Mouse (Mus musculus) CH12F3 (cell line): ENCODE data around the gene Dock2.

Source experiments
- in situ Hi-C: fragments of 300-500 bp; cut with MboI; formaldehyde crosslinking; loops from 2 replicates; pipeline ENCODE4 v1.14.3; 2020; ENCODE audit warnings: low sequenced_read_pairs

Dock2 gene

DNA sequence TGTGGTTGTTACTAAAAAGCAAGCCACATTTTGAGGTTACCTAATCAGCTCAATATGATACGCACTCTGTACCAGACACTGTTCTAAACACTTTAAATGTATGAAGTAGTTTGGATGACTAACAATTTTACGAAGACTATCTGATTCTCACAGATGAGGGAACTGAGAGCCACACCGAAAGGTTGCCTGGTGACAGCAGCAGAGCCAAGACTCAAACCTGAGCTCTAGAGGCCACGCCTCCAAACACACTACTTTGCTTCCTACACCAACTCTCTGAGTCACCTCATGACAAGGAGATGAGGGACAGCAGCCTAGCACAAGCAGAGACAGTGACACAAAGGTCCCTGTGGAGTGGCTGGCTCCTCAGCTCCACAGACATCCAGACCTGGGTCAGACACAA, 411.5 kb downstream of the Dock2 start:
- in situ Hi-C loops = no loop called here

DNA sequence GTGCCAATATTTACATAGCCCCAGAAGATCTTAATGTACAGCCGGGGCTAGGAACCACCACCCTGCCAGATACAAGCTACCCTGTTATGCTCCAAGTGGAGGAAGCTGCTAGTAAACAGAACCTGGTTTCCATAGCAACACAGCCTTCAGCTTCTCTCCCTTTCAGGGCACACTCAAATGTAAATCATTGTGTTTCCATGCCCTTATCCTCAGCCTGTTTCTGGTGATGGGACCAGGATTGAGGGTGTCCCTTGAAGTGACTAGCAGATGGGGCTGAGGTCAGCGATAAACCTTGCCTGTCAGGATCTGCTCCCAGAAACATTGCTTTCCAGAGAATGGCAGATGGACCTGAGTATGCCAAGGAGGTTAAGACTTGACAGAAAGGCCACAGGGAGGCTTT, 427.6 kb downstream of the Dock2 start:
- in situ Hi-C loops = no loop called here

DNA sequence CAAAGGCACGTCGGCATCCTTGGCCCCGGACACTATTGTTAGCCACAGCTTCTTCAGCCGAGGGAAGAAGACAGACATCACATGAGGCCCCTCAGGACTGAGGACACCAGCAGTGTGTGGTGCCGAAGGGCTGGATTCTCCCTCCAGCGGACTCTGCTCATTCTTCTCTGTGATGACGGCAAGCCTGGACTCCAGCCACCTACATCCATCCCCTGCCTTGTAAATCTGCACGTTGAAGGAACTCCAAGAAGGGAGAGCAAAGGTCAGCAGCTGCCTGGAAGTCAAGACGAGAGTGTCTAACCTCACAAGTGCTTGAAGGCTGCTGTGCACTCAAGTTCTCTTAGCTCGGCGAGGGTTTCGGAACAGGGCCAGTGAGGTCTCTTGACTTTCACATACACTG, 428.3 kb downstream of the Dock2 start:
- in situ Hi-C loops = no loop called here

DNA sequence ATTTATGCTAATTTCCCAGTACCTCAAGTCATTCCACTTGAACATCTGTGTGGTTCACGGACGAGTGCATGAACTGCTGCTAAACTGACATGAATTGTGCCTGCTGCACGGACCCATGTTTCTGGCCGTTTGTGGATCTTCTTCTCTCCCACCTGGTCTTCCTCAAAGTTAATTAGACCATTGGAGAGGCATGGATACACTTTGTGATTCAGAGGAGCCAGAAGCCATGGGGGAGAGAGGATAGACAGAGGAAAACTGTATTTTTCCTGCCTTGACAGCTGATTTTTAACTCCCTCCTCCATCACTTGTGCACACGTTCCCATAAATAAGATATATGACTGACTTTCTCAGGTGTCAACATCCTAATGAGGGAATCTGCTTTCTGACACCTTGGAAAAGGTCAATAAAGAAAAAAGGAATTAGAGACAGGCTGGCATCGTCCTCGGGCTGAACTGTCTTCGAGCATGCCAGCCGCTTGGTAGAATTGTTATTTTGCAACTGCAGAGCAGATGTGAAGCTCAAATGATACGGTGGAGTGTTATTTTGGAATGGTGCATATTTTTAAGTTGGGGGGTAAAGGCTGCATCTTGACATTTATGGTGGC, 434.1 kb downstream of the Dock2 start:
- in situ Hi-C loops = no loop called here

DNA sequence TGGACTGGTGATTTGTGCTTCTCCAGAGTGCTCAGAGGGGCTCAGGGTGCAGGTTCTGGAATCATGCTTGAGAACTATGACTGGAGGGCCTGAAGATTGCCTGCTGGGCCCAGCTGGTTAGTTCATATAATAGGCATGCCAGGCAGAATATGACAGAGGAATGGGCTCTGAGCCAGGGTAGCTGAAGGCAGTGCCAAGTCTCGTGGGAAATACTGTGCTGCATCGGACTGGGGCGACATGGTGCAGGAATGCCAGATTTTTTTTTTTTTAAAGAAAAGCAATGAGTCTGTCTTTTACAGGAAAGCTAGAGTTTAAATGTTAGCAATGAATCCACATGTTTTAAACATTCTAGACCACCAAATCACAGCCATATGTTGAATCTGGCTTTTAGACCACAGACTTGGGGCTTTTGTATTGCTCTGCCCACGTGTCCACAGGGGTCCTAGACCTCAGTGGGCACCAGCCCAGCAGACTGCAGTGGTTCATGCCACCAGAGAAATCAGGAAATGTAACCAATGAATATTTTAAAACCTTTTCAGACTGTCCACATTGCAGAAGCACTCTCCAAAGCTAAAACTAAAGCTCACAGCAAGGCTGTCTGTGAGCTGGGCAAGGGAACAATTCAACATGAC, 435.3 kb downstream of the Dock2 start:
- in situ Hi-C loops = no loop called here

DNA sequence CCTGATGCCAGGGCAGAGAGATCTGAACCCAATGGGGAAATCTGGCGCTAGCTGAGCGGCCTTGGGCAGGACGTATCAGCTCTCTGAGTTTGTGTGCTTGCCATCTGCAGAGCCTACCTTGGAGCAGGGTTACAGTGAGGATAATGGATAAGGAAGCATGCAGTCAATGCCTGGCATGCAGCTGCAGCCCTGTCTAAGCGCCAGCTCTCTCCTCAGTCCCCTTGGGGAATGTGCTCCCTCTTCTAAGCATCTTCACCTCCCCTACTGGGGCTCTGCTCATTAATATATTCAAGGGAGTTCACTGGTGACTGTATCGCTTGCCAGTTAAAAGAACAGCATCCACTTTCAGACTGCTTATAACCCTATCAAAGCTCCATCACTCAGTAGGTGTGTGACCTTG, 439.4 kb downstream of the Dock2 start:
- in situ Hi-C loops = no loop called here

DNA sequence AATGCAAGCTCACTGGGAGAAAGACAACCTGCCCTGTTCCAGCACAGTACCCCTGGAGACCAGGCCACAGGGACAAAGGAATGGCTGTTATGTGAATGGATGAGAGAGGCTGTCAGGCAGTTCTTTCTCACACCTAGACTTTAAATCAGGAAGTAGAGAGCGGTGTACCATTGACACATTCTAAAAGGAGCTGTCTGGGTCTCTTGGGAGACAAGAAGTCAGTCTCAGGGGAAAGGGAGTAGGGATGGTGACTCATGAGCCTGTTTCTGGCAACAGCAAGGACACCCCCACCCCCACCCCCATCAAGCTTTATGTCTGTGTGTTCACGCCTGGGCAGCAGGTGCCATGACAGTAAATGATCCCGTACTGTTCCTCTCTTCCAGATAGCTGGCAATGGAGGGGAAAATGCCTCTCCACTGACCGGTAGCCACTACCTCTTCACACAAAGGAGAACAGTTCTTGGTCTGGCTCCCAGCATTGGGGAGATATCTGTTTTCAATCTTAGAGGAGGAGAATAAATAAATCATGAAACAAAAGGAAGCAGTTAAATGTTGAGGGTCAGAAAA, 439.9 kb downstream of the Dock2 start:
- in situ Hi-C loops = no loop called here

DNA sequence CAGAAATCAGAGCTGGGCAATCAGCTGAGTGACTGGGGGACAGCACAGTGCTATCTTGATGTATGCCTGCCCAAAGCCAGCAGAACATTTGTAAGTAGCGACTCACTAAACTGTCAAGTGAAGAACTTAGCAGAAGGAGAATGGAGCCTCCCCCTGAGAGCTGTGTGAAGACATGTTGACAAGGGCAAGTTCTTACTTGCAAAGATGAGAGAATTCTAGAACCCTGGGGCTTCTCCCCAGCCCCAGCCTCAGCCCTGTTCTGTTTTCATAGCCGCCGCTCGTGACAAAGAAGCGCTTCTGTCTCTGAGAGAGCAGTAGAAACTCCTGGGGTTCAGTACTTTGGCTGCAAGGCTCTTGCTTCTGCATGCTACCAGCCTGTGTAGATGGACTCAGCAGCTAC, 444.0 kb downstream of the Dock2 start:
- in situ Hi-C loops = no loop called here

DNA sequence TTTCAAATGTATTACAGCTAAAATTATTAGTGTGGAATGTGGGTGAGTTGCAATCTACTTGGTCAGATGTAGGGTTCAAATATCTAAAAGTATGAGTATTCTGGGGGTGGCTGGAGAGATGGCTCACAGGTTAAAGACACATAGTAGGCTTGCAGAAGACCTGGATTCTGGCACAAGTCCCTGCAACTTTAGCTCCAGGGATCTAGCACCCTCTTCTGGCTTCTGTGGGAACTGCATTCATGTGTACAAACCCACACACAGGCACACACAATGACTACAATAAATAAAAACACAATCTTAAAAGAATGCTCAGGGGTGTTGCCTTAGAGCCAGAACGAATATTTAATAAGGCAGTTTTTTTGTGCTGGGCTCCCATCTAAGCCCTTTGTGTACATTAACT, 445.8 kb downstream of the Dock2 start:
- in situ Hi-C loops = no loop called here

DNA sequence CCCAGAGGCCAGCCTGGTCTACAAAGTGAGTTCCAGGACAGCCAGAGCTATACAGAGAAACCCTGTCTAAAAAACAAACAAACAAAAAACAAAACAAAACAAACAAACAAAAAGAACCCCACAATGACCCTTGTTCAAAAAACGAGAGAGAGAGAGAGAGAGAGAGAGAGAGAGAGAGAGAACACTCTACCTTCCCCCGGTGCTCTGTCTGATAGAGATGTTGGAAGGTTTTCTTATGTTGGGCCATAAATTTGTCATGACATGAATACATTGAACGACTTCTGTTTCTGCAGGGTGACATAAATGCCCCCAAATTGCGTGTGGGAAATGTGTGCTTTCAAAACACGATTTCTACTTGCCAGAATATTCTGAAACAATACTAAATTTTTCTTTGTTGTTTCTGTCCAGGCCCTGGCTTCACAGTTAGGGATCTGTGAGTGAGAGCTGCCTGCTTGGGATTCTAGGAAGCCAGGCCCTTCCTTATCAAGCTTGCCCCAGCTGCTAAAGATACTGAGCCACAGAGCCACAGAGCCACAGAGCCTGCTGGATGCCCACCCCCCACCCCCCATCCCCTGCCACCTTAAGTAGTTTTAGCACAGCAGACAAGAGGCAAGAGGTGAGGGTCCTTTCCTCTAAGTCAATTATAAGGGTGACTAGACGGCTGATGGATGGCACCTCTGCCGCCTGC, 451.2 kb downstream of the Dock2 start:
- in situ Hi-C loops = no loop called here

DNA sequence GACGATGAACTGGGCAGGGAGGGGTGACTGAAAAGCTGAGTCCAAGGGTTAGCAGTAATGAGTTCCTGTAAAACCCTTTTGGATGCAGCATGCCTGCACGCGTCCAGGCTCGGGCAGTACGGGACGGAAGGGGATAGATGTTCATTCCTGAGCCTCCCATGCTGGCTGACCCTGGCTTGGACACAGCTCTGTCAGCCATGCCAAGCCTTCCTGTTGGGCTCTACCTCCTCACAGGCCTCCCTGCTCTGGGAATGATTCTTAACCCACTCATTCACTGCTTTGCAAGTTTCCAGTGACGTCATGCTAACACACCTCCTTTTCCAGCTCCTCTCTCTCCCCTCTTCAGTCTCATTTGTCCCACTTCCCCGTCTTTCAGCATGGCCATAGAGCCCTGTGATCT, 460.0 kb downstream of the Dock2 start:
- in situ Hi-C loops = no loop called here

DNA sequence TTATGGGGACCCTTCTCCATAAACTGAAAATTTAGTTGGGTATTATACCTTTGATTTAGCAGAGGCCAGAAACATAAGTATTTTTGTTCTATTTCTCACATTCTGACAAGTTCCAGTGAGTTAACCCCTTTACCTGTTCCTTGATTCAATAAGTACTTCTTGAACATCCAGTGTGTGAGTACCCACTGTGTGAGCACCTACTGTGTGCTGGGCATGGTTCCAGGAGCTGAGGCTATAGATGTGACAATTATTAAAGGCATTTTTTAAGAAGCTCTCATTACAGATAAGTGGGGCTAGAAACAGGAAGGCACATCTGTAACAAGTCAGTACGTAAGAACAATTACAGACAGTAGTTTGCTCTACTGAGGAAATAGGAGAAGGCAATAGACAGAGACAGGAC, 464.4 kb downstream of the Dock2 start:
- in situ Hi-C loops = no loop called here

DNA sequence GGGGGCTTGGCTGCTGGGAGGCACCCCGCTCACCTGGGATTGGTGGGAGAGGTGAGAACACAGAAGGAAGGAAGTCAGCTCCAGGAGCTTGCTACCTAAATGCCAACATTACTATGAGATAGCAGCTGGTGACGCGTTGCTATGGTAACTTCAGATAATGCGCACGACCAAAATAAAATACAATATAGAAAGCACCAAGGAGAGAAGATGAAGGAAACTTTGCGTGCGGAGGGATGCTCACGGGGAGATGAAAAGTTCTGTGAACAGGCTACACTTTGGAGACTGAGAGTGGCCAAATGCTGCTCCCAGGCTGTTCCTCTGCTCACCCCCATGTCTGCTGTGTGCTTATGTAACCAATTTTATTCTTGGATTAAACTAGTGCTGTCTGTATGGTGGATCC, 466.7 kb downstream of the Dock2 start:
- in situ Hi-C loops = no loop called here

DNA sequence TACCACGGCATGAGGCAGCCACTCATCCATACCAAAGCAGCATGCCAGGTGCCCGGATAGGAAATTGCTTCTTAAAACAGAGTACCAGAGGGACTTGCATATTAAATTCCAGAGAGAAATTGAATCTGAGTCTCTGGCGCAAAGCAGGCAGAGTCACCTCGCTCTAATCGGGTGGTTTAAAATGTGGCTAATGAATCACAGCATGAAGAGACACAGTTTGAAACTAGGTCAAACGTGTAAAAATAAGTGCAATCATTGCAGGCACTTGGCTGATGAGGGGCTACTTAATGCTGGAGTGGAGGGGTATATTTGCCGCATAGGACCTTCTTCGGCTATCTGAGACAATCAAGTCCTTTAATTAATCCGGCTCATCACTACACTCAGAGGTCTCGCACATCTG, 467.5 kb downstream of the Dock2 start:
- in situ Hi-C loops = no loop called here

DNA sequence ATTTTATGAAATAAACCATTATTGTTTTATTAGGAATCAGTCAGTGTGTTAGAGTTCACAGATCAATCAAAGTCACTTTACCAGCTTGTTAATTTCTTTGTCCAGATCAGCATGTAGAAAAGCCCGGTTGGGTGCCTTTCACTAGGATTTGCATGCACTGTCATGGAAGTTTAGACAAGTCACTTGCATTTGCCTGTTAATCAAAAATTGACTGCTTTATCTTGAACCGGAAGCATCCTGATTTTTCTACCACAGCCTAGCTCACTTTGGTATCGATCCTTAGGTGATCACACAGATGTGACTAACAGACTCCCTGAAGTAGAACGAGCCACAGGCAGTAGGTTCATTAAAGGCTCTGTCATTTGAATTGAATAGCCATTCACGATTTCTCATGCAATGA, 468.3 kb downstream of the Dock2 start:
- in situ Hi-C loops = no loop called here

DNA sequence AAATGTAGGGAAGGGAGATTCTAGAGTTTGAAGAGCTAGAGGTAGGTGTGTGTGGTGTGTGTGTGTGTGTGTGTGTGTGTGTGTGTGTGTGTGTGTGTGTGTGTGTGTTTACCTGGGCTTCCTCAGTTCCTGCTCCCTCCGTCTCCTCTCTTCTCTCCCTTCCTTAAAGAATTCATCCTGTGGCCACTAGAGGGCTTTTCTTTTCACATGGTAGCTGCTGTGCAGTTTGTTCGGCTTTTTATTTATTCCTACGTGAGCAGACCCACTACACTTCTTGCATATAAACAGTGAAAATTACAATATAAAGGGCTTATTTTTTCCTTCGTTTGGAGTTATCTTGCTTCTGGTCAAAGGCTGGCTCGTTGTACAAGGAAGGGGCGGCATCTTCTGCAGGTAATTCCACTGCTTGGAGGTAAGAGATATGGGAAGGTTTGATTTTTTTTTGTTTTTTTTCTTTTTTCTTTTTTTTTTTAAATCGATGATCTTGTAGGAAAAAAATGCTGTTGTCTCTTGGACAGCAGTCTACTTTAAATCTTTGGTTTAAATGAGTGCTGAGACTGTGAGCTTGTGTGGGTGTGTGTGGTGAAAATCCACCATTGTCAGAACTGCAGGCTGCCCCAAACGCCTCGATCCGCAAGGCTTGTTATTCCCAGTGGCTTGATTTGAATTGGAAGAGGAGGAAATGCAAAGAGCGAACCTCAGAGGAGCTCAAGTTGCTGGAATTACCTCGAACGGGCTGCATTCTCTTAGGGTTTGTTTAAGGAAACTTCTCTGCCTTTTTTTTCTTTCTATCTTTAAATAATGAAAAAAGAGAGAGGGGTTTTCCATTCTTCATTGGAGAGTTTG, 468.9 kb downstream of the Dock2 start, which contains the start of gene Fam196b:
Fam196b (plus strand) TSS at position 289 of the 846 bp plus-strand sequence.
- in situ Hi-C loops = no loop called here

DNA sequence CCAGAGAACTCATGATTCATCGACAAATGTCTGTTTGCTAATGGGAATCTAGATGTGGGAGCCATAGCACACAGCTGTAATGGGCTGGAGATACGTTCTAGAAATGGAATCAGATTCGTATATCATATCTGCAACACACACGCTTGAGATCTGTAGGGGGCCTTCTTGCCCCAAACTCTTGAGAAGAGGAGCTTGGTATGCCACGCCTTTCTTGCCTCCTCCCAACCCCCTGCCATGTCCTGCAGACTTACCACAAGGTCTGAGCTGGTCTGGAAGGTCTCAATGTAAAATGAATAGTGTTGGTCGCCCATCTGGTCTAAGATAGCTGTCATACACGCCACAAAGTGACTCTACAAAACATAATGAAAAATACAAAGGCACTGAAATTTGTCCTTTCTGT, 471.5 kb downstream of the Dock2 start:
- in situ Hi-C loops = no loop called here

DNA sequence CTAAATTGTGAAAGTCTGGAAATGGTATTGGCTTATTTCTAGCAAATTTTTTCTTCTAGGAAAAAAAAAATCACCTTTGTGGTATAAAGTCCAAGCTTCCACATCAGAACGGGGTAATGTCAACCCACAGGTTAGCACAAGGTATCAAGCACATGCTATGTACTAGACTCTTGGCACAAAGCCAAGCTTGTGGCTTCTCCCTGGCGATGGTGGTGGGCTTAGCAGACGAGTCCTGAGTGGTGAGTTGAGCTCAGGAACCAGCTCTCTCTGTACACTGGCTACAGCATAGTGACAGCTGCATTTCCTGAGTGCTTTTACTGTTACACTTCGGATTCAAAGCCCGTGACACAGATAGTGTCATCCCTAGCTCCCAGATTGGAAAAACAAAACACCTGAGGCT, 472.0 kb downstream of the Dock2 start:
- in situ Hi-C loops = no loop called here

DNA sequence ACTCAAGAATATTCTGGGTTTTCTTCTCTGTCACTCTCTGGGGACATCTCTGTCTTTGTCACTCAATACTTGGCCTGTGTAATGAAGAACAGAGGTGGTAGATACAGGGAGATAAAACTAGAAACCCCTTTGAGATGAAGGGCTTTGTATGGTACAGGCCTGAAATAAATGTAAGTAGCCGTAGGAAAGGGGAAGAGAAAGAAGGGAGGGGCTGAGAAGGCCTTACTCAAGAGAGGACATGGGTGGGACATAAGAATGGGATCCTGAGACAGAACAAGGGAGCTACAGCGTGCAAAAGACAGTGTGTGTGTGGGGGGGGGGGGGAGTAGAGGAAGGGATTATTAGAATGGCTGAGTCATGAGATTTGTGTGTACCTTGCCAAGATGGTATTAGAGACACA, 474.3 kb downstream of the Dock2 start:
- in situ Hi-C loops = no loop called here

DNA sequence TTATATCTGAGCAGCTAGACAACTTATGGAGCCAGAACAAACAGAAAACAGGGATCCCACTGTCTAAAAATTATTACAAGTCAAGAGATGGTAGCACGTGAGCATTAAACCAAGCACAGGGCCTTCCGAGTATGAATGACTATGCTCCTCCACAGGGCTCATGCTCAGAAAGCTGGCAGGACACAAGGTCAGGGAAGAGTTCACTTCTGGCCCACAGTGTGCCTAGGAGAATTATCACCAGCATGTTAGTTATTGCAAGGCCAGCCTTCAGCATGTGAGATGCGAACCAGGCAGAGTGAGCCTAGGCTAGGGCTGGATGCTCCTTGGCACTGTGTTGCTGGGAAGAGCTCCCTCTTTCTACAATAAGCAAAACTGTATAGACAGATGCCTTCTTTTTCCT, 475.0 kb downstream of the Dock2 start:
- in situ Hi-C loops = no loop called here

DNA sequence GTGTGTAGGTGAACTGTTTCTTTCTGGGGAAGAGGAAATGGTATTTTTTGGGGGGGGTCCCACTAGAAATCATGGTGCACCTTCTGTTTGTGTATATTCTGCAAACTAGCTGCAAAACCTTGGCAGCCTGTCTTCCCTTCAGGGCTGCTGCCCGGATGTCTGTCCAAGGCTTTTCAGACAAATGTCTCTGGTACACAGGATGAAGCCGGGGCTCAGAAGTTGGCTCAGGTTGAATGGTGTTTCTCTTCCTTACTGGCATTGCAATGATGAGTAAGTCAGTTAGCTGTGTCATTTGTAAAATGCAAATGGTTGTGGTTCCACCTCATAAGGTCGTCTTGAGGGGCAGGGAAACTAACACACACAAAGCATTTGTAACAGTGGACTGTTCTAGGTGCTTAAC, 477.5 kb downstream of the Dock2 start:
- in situ Hi-C loops = no loop called here
